Mouse (Mus musculus) intestine, embryonic 14.5 days (tissue): Measurements from ENCODE around the gene Il13ra1. TPM values are rescaled to one million over a fixed set of nuclear protein-coding genes. Genes with fewer than 3 reads are reported as not detected.

Experiments
- ATAC-seq: fragments of 200-750 bp; cut with Nextera tagmentation; replicated peaks from 2 replicates; pipeline ENCODE4 v1.8.0; 2017; ENCODE audit warnings: low read depth, moderate number of reproducible peaks, moderate TSS enrichment, moderate library complexity; ENCODE audit not compliant: low FRiP score, low TSS enrichment
- DNase-seq: peaks from one replicate; pipeline ENCODE4 v3.0.0-alpha.2; 2018; ENCODE audit warnings: low spot score
- H3K27ac ChIP-seq: fragments of 300-500 bp; sonication (generic); 2 replicates; pipeline ENCODE4 v1.5.1; 2014; ENCODE audit warnings: low read depth, mild to moderate bottlenecking, control low read depth
- H3K27me3 ChIP-seq: fragments of 300-500 bp; sonication (generic); replicated peaks from 2 replicates; pipeline ENCODE4 v1.6.1; 2014; ENCODE audit warnings: low read length, control low read depth; ENCODE audit not compliant: control insufficient read depth, insufficient read depth
- H3K36me3 ChIP-seq: fragments of 300-500 bp; sonication (generic); 2 replicates; pipeline ENCODE4 v1.6.1; 2014; ENCODE audit warnings: low read length, control low read depth; ENCODE audit not compliant: control insufficient read depth, insufficient read depth
- H3K4me1 ChIP-seq: fragments of 300-500 bp; sonication (generic); replicated peaks from 2 replicates; pipeline ENCODE4 v1.6.1; 2014; ENCODE audit warnings: low read length, control low read depth, mixed read lengths; ENCODE audit not compliant: control insufficient read depth, insufficient read depth
- H3K4me2 ChIP-seq: fragments of 300-500 bp; sonication (generic); 2 replicates; pipeline ENCODE4 v1.6.1; 2014; ENCODE audit warnings: low read length
- H3K4me3 ChIP-seq: fragments of 300-500 bp; sonication (generic); 2 replicates; pipeline ENCODE4 v1.5.1; 2014; ENCODE audit warnings: low read depth, low read length, control low read depth, mixed read lengths
- H3K9ac ChIP-seq: fragments of 300-500 bp; sonication (generic); 2 replicates; pipeline ENCODE4 v1.6.1; 2014; ENCODE audit warnings: mild to moderate bottlenecking, low read length
- H3K9me3 ChIP-seq: fragments of 300-500 bp; sonication (generic); 2 replicates; pipeline ENCODE4 v1.6.1; 2016; ENCODE audit warnings: low read length, control low read depth; ENCODE audit not compliant: control insufficient read depth
- WGBS: fragments of 180-500 bp; shearing (Covaris S2); extraction: QIAGEN DNeasy Blood & Tissue Kit; methylation state at CpG from one replicate; pipeline ENCODE4 v1.1.7; 2014; 5-methylcytosine and 5-hydroxymethylcytosine counted together
- polyA plus RNA-seq: library from polyadenylated mRNA; unstranded; fragments of >200 nt; fragmentation: Nextera tagmentation; extraction: Ambion mirVana; gene quantifications from 2 replicates; pipeline ENCODE4 v1.2.1, GENCODE M21; 2014

Il13ra1 gene
- polyA plus RNA-seq, 1 experiment from 2014 or later: 25.9 TPM

DNA sequence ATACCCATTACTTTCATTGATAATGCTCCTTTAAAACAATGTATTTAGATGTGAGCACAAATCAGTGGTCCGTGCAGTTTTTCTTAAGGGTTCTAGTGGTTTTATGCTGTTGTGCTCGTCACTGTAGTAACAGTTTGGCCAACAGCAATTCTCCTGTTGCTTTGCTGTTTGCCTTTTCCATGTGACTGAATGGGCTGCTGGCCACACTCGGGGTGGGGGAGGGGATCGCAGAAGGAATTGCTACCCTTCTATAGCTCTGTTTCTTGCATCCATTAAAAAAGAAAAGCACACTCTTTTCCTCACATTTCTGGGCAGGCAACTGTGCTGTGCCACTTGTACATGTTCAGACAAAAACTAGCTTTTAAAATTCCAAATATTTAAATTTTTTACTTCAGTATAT lies 49.7 kb downstream of the Il13ra1 start:
- no peaks in the 10 kb centered on the region for H3K9me3 ChIP-seq
- no peaks in the 10 kb centered on the region for H3K4me1 ChIP-seq
- no peak overlapping the region for H3K4me2 ChIP-seq
- WGBS: 41% methylated on average over 4 of the region's 4 CpGs
- DNase-seq (no peak), ATAC-seq (no peak)
- H3K4me3 ChIP-seq: no peak overlapping the region
- H3K27me3 ChIP-seq: 0 out of 2 replicates have a peak, but pooled peaks cover 2% of the 10 kb centered on the region
- no peak overlapping the region for H3K27ac ChIP-seq
- H3K36me3 ChIP-seq: no peaks in the 10 kb centered on the region
- no peak overlapping the region for H3K9ac ChIP-seq

DNA sequence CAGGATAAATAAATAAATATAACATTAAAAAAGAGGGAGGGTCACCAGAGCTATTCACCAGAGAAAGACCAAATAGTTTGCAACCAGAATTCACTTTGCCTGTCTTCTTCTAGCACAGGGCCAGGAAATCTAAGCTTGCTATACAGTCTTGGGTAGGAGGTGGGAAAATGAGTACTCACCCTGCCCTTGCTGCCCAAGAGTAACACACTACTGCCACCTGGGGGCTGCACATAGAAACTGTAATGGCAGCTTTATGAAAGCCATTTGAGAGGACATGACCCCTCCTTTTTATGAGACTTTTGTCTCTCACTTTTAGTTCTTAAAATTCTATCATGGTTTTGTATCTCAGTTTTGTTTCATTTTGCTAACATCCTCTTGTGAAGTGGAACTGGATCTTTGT lies 71.7 kb downstream of the Il13ra1 start:
- no peak overlapping the region for H3K9ac ChIP-seq
- ATAC-seq: no peak

DNA sequence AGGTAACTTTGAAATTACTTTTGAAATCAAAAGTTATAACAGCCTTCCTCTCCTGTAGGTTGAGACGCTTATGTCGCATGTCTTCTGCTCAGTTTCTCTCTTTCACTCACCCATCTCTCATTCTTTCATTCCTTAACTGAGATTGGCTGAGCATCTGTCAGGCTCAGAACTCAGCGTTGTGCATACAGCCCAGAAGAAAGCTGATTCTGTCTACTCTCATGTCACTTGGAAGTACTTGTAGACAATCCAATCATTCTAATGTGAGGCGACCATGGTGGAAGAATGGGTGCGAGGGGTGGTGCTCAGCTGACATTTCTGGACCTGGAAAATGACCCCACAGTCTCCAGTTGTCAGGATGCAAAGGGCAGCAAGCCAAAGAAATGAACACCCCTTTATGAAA lies 74.1 kb downstream of the Il13ra1 start:
- no peak for ATAC-seq
- 68% methylated on average over 5 of the region's 5 CpGs for WGBS

More for the DNA sequence above, 71.7 kb downstream of the Il13ra1 start:
- DNase-seq: no peak
- H3K36me3 ChIP-seq: no peaks in the 10 kb centered on the region
- H3K27me3 ChIP-seq: no peaks in the 10 kb centered on the region
- H3K4me3 ChIP-seq: no peak overlapping the region
- H3K27ac ChIP-seq: no peak overlapping the region
- H3K4me2 ChIP-seq: no peak overlapping the region
- no peaks in the 10 kb centered on the region for H3K4me1 ChIP-seq
- H3K9me3 ChIP-seq: no peaks in the 10 kb centered on the region

DNA sequence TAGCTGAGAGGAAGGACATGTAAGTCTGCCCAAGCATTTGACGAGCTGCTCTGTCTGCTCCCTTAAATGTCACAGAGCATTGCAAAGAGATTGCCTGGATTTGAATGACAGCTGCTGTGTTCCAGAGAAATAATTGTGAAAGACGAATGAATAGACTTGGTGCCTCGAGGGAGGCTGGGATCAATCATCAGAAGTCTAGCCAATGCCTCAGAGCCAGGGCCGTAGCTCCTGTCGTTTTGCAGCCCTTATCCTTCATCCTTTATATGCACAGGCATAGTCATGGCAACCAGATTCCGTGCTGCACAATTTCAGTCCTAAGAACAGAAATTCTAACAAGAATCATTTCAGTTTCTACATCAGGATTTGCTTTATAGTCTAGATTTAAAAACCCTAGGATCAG lies 74.5 kb downstream of the Il13ra1 start:
- Histone ChIP-seq H3K27me3 (no peaks in the 10 kb centered on the region), H3K4me1 (no peaks in the 10 kb centered on the region), H3K9me3 (no peaks in the 10 kb centered on the region), H3K4me3 (no peak overlapping the region), H3K36me3 (no peaks in the 10 kb centered on the region), H3K9ac (no peak overlapping the region), H3K27ac (no peak overlapping the region), H3K4me2 (no peak overlapping the region)
- WGBS: 60% methylated on average over 6 of the region's 6 CpGs
- ATAC-seq (no peak), DNase-seq (no peak)

More for the DNA sequence above, 74.1 kb downstream of the Il13ra1 start:
- Histone ChIP-seq H3K4me1 (no peaks in the 10 kb centered on the region), H3K36me3 (no peaks in the 10 kb centered on the region), H3K4me2 (no peak overlapping the region), H3K27ac (no peak overlapping the region), H3K4me3 (no peak overlapping the region), H3K27me3 (no peaks in the 10 kb centered on the region), H3K9ac (no peak overlapping the region), H3K9me3 (no peaks in the 10 kb centered on the region)
- DNase-seq: no peak

DNA sequence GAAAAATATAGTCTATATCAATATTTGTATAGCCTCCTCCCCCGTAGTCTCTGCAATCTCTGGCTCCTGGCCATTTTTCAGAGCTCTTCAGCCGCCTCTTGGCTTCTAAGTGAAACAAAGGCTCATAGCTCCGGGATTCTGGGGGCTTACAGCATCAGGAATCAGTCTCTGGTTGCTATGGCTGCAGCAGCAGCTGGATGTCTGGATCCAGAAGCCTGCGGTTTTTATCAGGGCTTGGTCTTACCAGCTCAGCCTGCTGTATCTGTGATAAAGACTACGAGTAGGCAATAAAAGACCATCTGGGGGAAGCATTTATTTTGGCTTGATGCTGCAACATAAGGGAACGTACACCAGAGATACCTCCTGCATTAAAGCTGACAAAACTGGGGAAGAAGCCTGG lies 82.0 kb downstream of the Il13ra1 start:
- Histone ChIP-seq H3K4me3 (no peak overlapping the region), H3K27me3 (0 out of 2 replicates have a peak, but pooled peaks cover 3% of the 10 kb centered on the region), H3K9ac (no peak overlapping the region), H3K4me2 (no peak overlapping the region), H3K36me3 (no peaks in the 10 kb centered on the region), H3K4me1 (no peaks in the 10 kb centered on the region), H3K9me3 (no peaks in the 10 kb centered on the region), H3K27ac (no peak overlapping the region)
- WGBS: 29% methylated on average over 6 of the region's 6 CpGs
- DNase-seq: no peak
- ATAC-seq: no peak

DNA sequence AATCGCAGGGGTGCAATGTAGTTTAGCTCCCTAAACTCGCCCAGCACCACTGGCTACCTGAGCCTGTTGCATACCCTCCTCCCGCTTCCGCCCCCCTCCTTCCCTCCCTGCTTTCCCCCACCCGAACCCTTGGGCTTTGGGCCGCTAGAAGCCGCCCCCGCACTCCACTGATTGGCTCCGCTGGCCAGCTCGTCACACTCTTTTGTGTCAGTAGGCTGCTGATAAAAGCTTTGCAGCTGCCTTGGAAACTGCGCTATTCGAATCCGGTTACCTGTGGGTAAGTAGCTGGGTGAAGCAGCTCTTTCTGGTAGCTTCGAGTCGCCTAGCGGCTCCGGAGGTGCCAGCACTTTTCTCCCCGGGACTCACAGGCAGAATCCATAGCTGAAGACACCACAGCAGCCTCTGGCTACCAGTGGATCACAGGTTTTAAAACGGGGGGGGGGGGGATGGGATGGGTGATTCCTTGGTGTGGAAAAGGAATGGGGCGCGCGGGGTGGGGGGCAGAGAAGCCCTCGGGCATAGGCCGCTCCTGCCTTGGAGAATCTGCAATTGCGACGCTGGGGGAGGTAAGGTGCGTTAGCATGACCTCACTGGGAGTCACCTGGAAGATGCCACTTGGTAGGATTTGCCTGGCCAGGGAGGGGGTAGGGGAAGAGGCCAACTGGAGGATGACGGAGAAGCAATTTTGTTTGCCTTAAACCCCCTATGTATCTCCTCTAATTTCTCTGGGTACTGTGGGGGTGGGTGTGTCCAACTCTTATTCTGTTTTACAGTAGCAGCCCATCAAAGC lies 84.0 kb downstream of the Il13ra1 start, which contains the start of gene Zcchc12:
TSS of gene Zcchc12 (plus strand) at position 169 of the 790 bp plus-strand sequence.
- 14% methylated on average over 24 of the region's 28 CpGs for WGBS
- no peaks in the 10 kb centered on the region for H3K36me3 ChIP-seq
- H3K27ac ChIP-seq: no peak within 1 kb of the TSS
- H3K27me3 ChIP-seq: 0 out of 2 replicates have a peak, but pooled peaks cover 3% of the 10 kb centered on the region
- ATAC-seq (no peak), DNase-seq (no peak)
- peak within 1 kb of the TSS; percentile 41 for H3K4me2 ChIP-seq
- H3K9me3 ChIP-seq: no peaks in the 10 kb centered on the region
- no peak within 1 kb of the TSS for H3K9ac ChIP-seq
- no peaks in the 10 kb centered on the region for H3K4me1 ChIP-seq
- H3K4me3 ChIP-seq: peak within 1 kb of the TSS; percentile 21

DNA sequence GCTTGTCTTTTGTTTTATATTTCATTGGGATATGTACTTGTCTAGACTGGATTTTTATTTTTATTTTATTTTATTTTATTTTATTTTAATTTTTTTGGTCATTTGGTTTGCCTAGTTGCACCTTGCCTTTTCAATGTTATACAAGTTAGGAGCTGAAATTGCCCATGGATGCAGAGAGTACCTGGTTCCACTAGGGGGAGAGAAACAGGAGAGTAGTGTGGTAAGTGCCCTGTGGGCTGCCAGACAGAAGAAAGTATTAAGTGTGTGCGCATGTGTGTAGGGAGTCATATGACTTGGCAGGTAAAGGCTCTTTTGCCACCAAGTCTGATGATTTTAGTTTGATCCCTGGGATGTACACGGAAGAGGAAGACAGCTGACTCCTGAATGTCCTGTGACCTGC lies 97.6 kb downstream of the Il13ra1 start:
- Histone ChIP-seq H3K27me3 (no peaks in the 10 kb centered on the region), H3K27ac (no peak overlapping the region), H3K36me3 (no peaks in the 10 kb centered on the region), H3K9ac (no peak overlapping the region), H3K4me3 (no peak overlapping the region), H3K4me1 (no peaks in the 10 kb centered on the region), H3K4me2 (no peak overlapping the region), H3K9me3 (no peaks in the 10 kb centered on the region)
- ATAC-seq (no peak), DNase-seq (no peak)
- WGBS: 81% methylated on average over 2 of the region's 2 CpGs

DNA sequence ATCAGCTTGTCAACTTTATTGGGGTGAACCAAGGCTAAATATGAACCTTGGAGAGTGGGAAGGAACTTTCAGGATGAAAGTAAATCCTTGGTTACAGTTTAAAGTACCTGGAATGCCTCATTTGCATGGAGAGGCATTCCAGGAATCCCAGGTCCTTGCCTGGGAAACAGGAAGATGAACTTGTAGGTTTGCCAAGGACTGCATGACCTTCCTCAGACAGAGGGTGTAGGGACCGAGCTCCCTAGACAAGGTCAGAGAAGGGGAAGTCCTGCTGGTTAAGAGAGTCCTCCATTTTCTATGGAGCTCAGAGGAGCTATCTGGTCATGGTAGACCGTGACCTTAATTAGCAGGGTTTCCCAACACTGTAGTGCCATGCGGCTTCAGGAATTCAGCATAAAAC lies 99.3 kb downstream of the Il13ra1 start:
- ATAC-seq (no peak), DNase-seq (no peak)
- Histone ChIP-seq H3K4me3 (no peak overlapping the region), H3K9ac (no peak overlapping the region), H3K9me3 (no peaks in the 10 kb centered on the region), H3K4me1 (no peaks in the 10 kb centered on the region), H3K4me2 (no peak overlapping the region), H3K27ac (no peak overlapping the region), H3K36me3 (no peaks in the 10 kb centered on the region), H3K27me3 (no peaks in the 10 kb centered on the region)
- 79% methylated on average over 3 of the region's 3 CpGs for WGBS
